Mouse (Mus musculus): ENCODE measurements at regions not wholly inside any gene's neighbourhood (a gene's known extent, or its start where the extent isn't known, plus 50 kb on each side); places are given as distances from the start of the nearest gene placed in this dataset.
A peak's percentile ranks its signal among the peaks of the same experiment; 100 is the strongest.

DNA sequence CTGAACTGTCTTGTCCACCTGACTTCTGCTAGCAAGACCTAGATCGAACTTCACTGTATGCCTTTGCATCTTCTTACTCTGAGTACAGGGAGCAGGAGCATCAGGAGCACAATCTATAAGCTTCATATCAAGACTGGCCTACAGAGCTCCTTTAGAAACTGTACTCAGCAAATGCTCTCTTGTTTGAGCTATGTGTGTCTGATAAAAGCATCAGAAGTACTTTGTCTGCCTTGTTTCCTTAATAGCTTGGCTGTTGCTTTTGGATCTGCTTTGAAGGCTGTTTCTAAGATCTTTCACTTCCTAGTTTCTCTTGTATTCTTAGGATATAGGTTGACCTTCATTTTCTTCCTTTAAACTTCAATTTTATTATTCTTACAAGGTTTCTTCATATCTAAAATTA, 175.3 kb upstream of the Cypt12 start:
- no peak for DNase-seq (ENCODE audit: low spot score in 2 of 2)

DNA sequence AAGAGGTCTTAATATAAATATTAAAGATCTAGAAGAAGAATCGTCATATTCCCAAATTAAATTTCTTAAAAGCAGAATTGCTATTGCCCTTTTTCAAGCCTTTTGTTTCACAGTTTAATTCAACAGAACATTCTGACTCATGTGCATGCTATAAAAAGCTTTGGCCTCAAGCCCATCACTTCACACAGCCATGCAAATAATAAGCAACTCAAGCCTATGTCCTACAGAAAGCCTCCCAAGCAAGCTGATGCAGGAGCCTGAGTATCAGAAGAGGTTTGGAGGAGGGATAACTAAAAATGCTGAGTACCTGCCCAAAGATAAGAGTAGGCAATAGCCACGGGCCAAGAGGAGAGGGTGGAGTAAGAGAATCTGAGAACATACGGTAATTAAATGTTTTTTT, 169.1 kb upstream of the Cypt12 start:
- peak; percentile 74 to 75 for DNase-seq (ENCODE audit: low spot score in 2 of 2)

DNA sequence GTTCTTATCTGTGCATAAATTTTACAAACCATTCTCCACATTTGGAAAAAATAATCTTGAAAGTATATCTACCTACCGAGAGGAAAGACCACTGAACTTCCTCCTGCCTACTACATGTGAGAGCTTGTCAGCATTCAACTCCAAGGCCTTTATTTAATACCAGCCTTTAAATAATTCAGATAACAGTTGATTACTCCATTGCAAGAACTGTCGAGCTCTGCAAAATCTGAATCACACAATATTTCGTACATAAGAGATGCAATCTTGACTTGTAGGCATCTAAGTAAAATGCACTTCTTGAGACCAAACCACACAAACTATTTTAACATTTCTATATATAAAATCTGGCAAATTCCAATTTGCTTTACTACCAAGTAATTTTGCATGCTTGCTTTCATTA, 164.1 kb upstream of the Cypt12 start:
- no peak for DNase-seq (ENCODE audit: low spot score in 2 of 2)

DNA sequence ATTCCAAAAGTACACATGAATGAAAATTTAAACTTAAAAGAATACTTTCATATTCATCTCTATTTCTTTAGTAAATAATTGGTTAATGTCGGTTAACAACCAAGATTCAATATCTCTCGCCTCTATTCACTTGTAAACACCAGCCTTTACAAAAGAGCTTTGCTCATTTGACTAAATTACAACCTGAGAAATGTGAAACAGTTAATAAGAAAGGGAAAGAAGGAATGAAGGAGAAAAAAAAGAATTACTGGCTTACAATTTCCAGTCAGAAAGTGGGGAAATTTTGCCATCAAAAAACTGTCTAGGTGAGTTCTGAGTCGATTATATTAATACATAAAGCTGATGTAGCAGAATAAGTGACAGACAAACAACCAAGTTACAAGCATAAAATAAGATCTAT, 163.6 kb upstream of the Cypt12 start:
- no peak for DNase-seq (ENCODE audit: low spot score in 2 of 2)

DNA sequence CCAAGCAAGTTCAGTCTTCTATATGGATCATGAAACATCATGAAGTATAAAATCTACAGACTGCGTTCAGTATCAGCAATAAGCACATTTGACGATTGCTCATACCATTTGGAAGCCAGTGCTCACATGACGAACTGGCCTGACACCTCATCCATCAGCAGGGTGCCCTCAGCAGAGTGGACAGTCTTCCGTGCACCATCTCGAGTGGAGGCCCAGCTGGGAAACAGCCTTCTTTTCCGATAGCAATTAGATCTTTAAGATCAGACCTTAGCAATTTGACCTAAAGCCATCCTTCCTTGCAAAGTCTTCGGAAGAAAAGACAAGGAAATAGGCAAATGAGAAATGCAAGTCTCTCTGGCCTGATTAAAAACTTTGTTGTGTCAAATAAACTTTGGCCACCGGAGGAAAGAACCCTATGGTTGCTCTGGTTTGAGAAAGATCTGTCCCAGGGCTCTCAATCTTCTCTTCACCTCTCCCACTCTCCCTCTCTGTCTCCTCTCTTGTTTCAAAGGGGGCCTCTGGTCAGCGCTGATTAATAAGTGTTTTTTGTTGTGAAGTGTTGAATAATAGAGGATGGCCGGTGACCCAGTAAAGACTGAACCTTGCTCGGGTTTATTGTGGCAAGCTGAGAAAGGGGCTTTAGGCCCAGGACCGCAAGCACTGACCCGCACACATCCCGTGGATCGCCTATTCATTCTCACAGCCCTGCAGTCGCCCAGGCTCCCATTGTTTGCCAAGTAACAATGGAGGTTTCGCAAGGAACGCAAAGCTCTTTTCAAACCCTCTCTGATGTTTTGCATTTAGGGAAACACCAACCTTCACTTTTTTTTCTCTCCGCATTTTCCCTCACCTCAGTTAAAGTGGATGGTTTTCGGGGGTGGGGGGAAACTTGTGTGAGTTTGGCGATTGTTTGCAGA, 162.8 kb upstream of the Cypt12 start:
- no peak for DNase-seq (ENCODE audit: low spot score in 2 of 2)

DNA sequence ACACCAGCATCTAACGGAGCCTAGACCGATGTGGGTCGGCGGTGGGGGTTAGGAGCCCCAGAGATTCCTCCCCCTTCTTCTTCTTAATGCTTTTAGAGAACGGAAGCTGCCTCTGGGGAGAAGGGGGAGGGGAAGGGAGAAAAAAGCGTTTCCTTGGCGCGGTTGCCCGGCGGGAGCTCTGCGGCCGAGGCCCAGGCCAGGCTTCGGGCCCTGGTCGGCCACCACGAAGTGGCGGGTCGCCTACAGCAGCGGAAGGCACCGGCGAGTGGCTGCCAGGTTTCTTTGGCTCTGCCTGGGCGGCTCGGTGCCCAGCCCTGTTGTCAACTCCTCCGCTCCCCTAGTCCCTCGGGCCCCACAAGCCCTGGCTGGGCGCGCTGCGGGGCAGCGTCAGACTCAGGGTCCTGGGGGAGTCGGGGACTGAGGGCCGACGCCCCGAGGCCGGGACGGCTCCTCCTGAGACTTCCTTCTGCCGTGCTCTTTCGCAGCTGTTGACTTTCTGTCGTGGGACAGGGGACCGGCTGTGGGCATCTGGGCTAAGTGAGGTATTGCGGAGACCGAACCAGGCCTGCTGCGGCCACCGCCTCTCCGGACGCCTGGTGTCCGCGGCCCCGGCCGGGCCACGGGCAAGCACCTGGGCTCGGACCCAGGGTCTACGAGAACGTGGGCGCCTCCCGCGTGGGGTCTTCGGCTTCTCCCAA, 162.0 kb upstream of the Cypt12 start:
- peak; percentile 64 to 69 for DNase-seq (ENCODE audit: low spot score in 2 of 2)

DNA sequence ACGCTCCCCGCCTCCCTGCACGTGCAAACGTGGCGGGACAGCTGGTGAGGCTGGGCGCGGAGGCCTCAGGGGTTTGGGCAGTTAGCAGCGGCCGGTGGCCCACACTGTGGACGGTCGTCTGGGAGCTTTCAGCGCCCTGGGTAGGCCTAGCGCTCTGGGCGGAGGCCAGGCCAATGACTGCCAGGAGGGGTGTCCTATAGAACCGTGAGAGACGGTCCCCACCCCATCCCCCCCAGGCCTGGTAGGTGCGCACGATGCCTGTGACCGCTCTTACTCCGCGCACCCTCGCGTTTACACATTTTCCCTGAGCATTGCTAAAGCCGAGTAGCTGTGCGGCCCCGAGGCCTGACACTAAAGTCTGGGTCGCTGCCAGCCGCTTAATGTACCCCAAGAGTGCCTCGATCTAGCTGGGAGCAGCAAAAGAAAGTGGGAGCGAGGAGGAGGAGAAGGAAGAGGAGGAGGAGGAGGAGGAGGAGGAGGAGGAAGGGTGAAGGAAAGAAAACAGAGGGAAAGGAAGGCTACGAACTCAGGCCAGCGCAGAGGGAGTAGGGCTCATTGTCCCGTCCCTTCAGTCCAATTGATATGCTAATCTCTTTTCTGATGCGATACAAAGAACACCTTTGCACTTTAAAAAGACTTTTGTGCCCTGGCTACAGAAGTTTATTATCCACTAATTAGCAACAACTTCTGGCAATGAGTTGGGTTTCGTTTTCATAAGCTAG, 161.3 kb upstream of the Cypt12 start:
- DNase-seq (ENCODE audit: low spot score in 2 of 2), result peak in 1 of 2 experiments; percentile 40

DNA sequence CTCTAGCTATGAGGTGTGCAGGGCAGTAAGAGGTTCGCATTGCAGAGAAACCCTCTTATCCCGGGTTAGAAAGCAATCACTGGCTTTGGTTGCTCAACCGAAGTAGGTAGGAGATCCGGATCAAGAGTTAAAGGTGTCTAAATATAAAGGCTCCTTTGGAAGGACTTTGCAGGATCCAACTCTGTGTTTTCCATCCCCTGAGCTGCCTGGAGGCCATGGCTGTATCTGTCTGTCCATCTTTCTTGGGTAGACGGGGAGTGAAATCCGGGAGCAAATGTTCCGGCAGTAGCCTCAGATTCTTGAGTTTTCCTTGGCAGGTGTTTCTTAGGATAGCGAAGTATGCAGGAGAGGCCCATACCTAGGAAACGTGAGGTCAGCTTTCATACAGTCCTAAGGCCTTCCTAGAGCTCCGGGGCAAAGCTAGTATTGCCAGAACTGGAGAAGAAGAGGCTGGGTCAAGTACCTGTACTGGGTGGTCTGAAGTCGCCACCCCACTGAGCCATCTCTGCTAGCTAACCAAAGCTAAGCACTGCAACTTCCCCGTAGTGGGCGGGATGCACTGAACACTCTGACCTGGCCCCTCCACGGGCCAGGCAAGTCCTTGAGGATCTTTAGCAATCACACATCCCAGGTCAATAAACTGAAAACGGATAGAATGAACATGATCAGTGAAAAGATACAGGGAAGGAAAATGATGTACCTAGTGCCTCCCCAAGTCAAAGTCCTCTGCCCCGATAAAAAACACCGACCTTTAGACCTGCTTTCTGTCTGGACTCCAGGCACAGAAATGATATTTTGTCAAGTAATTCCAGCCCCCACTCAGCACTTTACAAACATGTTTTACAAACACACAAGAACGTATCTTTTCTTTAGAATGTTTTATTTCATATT, 160.5 kb upstream of the Cypt12 start:
- no peak for DNase-seq (ENCODE audit: low spot score in 2 of 2)

DNA sequence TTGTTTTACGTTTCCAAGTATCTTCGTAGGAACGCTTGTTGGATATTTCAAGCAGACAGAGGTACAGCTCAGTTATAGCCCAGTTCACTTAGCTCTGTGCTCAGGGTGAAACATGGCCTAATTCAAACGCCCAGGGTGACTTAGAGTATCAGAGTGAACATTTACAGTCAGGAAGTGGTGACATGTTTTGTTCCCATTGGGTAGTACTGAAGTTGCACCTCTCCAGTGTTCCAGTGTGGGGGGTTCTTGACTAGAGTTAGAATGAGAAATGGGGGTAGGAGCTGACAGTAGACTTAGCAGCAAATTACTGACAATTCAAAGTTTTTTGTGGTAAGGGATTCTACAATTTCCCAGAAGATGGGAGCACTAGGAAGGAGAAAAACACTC, 159.9 kb upstream of the Cypt12 start:
- no peak for DNase-seq (ENCODE audit: low spot score in 2 of 2)

DNA sequence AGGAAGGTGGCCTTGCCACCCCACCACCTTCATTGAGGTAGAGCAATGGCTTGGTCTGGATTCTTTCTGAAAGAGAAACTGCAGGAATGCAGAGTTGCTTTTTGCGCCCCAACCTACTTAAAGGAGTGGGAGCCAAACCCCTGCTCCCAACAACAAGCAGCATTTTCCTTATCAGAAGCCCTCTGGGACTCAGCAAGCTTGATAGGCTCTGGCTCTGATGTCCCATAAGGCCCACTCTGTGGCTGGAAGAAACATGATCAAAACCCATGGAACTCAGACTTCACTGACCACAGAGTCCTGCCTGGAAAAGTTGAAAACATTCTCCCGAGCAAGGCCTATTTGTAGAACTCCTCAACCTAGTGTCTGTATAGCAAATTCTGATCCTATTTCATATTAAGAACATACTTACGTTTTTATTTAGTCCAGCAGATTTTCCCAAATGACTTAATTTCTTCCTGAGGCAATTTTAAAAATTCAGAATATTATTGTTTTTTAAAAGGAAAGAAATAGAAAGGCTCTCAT, 159.4 kb upstream of the Cypt12 start:
- no peak for DNase-seq (ENCODE audit: low spot score in 2 of 2)

DNA sequence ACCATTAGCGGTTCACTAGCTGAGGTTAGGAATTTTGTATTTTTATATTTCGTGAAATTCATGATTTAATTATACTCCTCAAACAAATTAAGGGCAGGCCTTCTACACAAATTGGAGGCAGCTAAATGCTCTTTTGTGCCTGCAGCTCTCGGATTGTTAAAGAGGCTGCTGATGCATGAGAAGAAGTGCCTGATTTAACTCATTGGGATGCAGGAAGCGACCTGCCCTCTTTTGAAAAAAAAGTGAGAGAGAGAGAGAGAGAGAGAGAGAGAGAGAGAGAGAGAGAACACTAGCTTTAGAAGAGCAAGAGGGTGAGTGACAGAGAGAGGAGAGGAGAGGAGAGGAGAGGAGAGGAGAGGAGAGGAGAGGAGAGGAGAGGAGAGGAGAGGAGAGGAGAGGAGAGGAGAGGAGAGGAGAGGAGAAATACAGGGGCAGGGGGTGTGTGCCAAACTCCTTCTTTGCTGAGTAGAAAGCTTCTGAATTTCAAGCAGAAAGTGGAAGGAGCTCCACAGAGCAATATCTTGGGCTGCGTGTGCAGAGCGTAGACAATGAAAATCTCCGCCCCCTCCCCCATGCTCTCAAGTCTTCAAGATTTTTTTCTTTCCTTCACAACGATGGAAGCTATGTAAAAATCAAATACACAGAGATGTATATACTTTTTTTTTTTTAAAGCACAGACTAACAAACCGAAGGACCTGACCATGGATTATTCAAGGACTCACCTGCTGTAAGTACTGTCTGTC, 158.6 kb upstream of the Cypt12 start:
- DNase-seq (ENCODE audit: low spot score in 2 of 2), result peak in 1 of 2 experiments; percentile 55

DNA sequence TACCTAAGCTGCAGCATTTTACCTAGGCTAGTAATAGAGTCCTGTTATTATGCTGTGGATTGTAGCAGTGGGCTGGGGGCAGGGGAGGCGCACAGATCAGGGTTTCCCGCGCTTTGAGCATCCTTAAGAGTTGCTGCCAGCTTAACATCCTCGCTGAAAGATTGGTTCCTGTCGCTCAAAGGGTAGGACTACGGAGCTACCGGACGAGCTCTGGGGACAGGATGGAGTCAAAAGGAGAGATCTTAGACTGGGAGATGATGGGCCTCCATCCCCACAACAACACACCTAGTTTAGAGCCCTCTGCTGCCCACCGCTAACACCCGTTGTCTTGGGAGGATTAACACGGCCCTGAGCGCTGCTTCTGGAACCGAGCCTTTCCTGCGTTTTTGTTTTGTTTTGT, 157.9 kb upstream of the Cypt12 start:
- peak in 1 of 2 experiments; percentile 31 for DNase-seq (ENCODE audit: low spot score in 2 of 2)

DNA sequence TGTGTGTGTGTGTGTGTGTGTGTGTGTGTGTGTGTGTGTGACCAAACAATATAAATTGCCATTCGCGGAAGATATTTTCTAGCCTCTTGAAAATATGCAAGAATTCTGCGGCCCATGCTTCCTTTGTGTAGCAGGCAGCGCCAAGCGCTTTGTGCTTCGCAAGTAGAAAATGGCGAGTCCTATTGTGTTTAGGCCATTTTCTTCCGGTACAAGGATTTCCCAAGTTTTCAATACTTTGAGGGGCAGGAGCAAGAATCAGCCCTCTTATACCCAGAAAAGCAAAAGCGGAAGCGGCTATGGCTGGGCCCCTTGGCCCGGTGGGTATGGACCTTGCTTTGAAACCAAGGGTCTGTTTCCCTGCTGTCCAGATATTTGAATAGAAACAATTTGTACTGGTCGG, 157.4 kb upstream of the Cypt12 start:
- DNase-seq (ENCODE audit: low spot score in 2 of 2), result no peak

DNA sequence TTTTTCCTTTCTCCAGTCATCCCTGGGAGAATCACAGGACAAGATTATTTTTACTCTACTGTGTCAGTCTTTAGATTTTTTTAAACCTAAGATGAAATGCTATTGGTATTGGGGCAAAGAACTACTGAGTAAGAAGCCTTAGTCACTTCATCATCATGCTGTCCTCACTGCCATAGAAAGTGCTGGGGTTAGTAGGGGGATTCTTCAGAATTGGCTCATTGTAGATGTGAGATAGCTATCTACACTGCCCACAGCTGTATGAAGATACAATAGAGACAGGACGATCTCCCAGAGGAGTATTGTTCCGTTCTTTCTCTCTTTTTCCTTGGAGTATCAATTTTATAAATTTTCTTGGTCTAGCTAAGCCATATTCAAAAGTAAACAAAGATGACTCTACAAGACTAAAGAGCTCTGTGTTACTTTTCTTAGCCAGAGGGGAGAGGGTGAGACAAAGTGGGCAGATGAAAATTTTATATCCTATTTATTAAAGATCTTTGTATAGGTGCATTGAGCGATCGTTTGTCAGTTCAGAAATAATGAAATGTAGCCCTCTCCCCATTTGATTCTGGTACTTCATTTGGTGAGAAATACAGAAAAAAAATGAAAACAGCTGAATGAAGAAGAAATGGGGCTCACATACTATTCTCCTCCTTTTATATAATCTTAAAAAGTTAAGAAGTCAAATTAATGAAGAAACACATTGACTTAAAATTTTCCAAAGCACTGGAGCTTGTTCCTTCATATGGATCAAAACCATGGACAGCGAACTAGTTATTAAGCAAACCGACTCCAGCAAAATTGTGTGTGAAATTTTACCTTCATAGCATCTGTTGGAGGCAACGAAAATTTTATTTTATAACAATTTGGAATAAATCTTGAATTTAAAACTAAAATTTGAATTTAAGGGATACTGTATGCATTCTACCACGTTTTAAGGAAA, 156.6 kb upstream of the Cypt12 start:
- DNase-seq (ENCODE audit: low spot score in 2 of 2), result no peak

DNA sequence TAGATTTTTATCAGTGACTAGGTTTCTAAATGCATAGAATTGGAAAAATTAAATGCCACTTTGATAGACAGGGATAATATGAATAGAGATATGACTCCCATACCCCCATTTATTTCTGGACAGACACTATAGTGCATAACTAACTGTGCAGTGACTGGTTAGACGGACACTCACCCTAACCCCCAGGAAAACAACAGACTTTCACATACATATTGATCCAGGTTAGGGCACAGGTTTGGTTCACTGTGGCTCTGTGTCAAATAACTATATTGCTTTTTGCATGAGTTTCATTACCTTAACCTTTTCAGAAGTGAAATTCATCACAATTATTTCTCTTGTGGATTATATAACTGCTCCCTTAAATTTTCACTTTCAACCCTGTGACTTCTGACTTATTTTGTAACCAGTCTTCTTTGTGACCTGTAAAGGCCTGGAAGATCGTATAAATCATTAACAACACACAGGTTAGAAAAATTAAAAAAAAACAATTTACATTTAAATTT, 155.6 kb upstream of the Cypt12 start:
- DNase-seq (ENCODE audit: low spot score in 2 of 2), result no peak

DNA sequence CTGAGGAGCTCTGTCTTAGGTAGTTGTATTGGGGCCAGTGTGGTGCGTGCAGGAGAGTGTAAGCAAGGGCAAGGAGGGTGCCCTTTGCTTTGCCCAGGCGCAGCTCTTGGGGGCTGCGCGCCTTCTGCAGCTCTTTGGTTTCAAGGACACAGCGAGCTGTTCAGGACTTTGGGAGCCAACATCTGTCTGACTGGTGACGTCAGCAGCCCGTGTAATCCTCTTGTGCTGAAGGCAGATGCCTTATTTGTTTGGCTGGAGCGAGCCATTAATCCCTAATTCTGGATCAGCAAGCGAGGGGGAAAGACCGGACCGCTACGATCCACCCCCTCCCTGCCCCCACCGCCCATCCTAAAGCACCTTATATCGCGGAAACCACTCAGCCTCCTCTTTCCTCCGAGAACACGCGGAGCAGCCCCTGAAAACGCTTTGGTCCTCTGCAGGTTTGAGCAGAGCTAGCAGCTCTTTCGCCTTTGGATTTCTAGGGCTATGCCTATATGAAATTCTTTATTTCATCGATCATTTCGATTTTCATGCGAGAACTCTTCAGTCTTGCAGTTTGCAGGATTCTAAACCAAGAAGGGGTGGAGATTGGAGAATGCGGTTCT, 154.5 kb upstream of the Cypt12 start:
- peak; percentile 76 to 82 for DNase-seq (ENCODE audit: low spot score in 2 of 2)

DNA sequence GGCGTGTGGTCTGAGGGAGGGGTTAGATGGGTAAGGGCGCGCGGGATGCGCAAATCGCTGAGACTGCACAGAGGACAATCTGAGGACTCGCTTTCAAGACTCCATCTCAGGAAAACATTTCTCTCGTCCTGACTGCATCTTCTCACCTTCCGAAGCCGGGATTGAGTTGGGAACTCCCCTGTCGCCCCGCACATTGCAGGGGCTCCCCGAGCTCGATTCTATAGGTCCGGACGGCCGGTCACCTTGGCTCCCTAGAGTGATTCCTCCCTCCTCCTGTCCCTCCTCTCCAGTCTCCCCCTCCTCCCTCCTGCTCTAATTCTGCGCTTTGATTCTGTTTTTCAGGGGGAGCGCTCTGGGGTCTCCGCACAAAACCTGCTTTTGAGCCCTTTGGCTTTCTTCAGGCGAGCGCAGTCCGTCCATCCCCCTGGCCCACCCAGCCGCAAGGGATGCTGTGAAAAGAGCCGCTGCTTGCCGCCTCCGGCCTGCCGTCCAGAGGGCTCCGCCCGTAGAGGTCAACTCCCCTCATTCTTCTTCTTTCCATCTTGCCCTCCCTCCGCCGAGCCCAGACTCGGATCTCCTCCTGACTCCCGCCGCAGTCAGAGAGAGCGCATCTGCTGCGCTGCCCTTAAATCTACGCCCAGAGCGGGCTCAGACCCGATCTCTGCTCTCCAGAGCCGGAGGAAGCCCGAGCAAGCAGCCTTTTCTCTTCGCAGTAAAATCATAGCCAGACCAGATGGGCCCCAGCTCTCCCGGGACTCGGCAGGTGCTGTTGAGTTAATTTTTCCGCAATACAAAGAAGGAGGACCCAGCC, 153.8 kb upstream of the Cypt12 start:
- DNase-seq (ENCODE audit: low spot score in 2 of 2), result peak in 1 of 2 experiments; percentile 71

Data from right cerebral cortex, adult 2 months (tissue).